In genomic region chr3:20680944-20681494, GRCm38 (mm10) we compare ENCODE assay signal across 24 mouse cellular contexts.
A peak's percentile ranks its signal among the peaks of the same experiment; 100 is the strongest.
DNase-seq lines count a peak whose midpoint lies in the region; ATAC-seq and TF ChIP-seq lines count a peak whose summit lies in the region.
"Had no signal": no experiment of that assay in that cellular context is flagged by ENCODE, and none has a peak within 500 bp of the region (broad histone marks: within the 10 kb centered on the region; RNA-seq: fewer than 3 reads in every experiment).

No protein-coding gene starts in this region.

- peak; percentile 6 for DNase-seq in hindbrain, postnatal 0 days (ENCODE audit: low spot score)
- peak; percentile 84 for DNase-seq in lung, embryonic 14.5 days
- no peak for DNase-seq in lung, adult 2 months
- peak; percentile 61 for DNase-seq in lung, postnatal 0 days (ENCODE audit: low spot score)
- no peak for DNase-seq in lung, postnatal 25 days (ENCODE audit: low spot score)
- peak; percentile 7 to 28 for DNase-seq in lung, postnatal 4 days
- DNase-seq in kidney, adult 9 months = no peak
- DNase-seq: adrenal gland, adult 2 months; adrenal gland, postnatal 14 days; B cell, adult 2 months; cerebellum, adult 11 months; cerebellum, adult 2 months; cerebellum, postnatal 36 days; embryo, embryonic 11 days; forebrain, postnatal 0 days; gastrocnemius, adult 2 months; gastrocnemius, postnatal 14 days; heart, adult 11 months had no signal

- H3K4me2 ChIP-seq in hindbrain, postnatal 0 days (ENCODE audit: low read depth, low read length) = no peak overlapping the region
- H3K4me2 ChIP-seq in hindbrain, embryonic 12.5 days (replicated peaks) = no peak overlapping the region
- H3K4me2 ChIP-seq in lung, embryonic 14.5 days = no peak overlapping the region
- peak overlapping the region; percentile 1; the same call in 1 of the 2 replicates for H3K4me2 ChIP-seq in lung, postnatal 0 days (replicated peaks; ENCODE audit: low read depth, low read length)
- H3K4me2 ChIP-seq: embryonic facial prominence, embryonic 15.5 days; heart, embryonic 11.5 days; hindbrain, embryonic 13.5 days had no signal

- no peaks in the 10 kb centered on the region for H3K9me3 ChIP-seq in hindbrain, postnatal 0 days (ENCODE audit: low read length)
- H3K9me3 ChIP-seq in hindbrain, embryonic 12.5 days (replicated peaks) = no peaks in the 10 kb centered on the region
- no peaks in the 10 kb centered on the region for H3K9me3 ChIP-seq in lung, embryonic 14.5 days (ENCODE audit: low read depth, low read length)
- H3K9me3 ChIP-seq in lung, postnatal 0 days (ENCODE audit: low read length) = no peaks in the 10 kb centered on the region
- H3K9me3 ChIP-seq: embryonic facial prominence, embryonic 15.5 days; hindbrain, embryonic 13.5 days had no signal

- no peaks in the 10 kb centered on the region for H3K4me1 ChIP-seq in hindbrain, postnatal 0 days (ENCODE audit: insufficient read depth, low read length)
- no peaks in the 10 kb centered on the region for H3K4me1 ChIP-seq in hindbrain, embryonic 12.5 days
- H3K4me1 ChIP-seq in lung, embryonic 14.5 days (ENCODE audit: insufficient read depth) = no peaks in the 10 kb centered on the region
- no peaks in the 10 kb centered on the region for H3K4me1 ChIP-seq in lung, adult 2 months (ENCODE audit: control insufficient read depth, insufficient read depth, low read length)
- H3K4me1 ChIP-seq in lung, postnatal 0 days (ENCODE audit: insufficient read depth, low read depth, low read length) = no peaks in the 10 kb centered on the region
- H3K4me1 ChIP-seq: embryonic facial prominence, embryonic 15.5 days; hindbrain, embryonic 13.5 days had no signal

- no peak for ATAC-seq in hindbrain, postnatal 0 days
- no peak for ATAC-seq in hindbrain, embryonic 12.5 days (ENCODE audit: low FRiP score)
- ATAC-seq in lung, embryonic 14.5 days (ENCODE audit: insufficient read depth) = peak; percentile 91
- peak; percentile 68 for ATAC-seq in lung, postnatal 0 days
- ATAC-seq: forebrain, embryonic 14.5 days; forebrain, postnatal 0 days; hindbrain, embryonic 16.5 days had no signal

- WGBS in hindbrain, postnatal 0 days = 66% methylated on average over 6 of the region's 6 CpGs
- 83% methylated on average over 6 of the region's 6 CpGs for whole genome bisulfite sequencing in hindbrain, embryonic 12.5 days
- 29% methylated on average over 6 of the region's 6 CpGs for WGBS in lung, embryonic 14.5 days
- 57% methylated on average over 6 of the region's 6 CpGs for WGBS in lung, adult 2 months
- 54% methylated on average over 6 of the region's 6 CpGs for WGBS in lung, postnatal 0 days

- TF ChIP-seq CTCF in hindbrain, postnatal 0 days (IDR thresholded peaks at IDR 0.05; ENCODE audit: low read depth) = no peak
- peak; percentile 17; the same call in 1 of the 2 replicates for TF ChIP-seq CTCF in lung, embryonic 14.5 days (IDR thresholded peaks at IDR 0.05; ENCODE audit: low read depth)
- no peak for TF ChIP-seq CTCF in lung, adult 2 months (IDR thresholded peaks at IDR 0.05; ENCODE audit: insufficient read depth, low read length)
- peak; percentile 23; the same call in 1 of the 2 replicates for TF ChIP-seq CTCF in lung, postnatal 0 days (IDR thresholded peaks at IDR 0.05)

- no peak overlapping the region for H3K9ac ChIP-seq in hindbrain, postnatal 0 days (replicated peaks; ENCODE audit: low read length)
- H3K9ac ChIP-seq in hindbrain, embryonic 12.5 days = no peak overlapping the region
- H3K9ac ChIP-seq in lung, embryonic 14.5 days = no peak overlapping the region
- no peak overlapping the region for H3K9ac ChIP-seq in lung, postnatal 0 days (replicated peaks; ENCODE audit: low read depth)
- H3K9ac ChIP-seq: embryonic facial prominence, embryonic 15.5 days; forebrain, postnatal 0 days; hindbrain, embryonic 13.5 days had no signal

- TF ChIP-seq POLR2A in lung, adult 2 months (IDR thresholded peaks at IDR 0.05; ENCODE audit: borderline replicate concordance, extremely low read depth, low read depth, low read length) = no peak

- no peak overlapping the region for H3K27ac ChIP-seq in hindbrain, postnatal 0 days
- H3K27ac ChIP-seq in hindbrain, embryonic 12.5 days = no peak overlapping the region
- H3K27ac ChIP-seq in lung, embryonic 14.5 days (ENCODE audit: low read depth) = no peak overlapping the region
- peak overlapping the region; percentile 20; the same call in 1 of the 2 replicates for H3K27ac ChIP-seq in lung, postnatal 0 days (ENCODE audit: low read length)
- H3K27ac ChIP-seq: embryonic facial prominence, embryonic 15.5 days; gastrocnemius, adult 2 months; hindbrain, embryonic 13.5 days had no signal

- no peak overlapping the region for H3K4me3 ChIP-seq in hindbrain, postnatal 0 days (ENCODE audit: low read length)
- H3K4me3 ChIP-seq in hindbrain, embryonic 12.5 days = no peak overlapping the region
- no peak overlapping the region for H3K4me3 ChIP-seq in lung, embryonic 14.5 days (ENCODE audit: low read depth, low read length)
- H3K4me3 ChIP-seq in lung, adult 2 months (replicated peaks; ENCODE audit: extremely low read depth, low read depth, low read length) = no peak overlapping the region
- H3K4me3 ChIP-seq in lung, postnatal 0 days (ENCODE audit: low read depth, low read length) = no peak overlapping the region
- H3K4me3 ChIP-seq: embryonic facial prominence, embryonic 15.5 days; gastrocnemius, adult 2 months; hindbrain, embryonic 13.5 days had no signal

- H3K36me3 ChIP-seq in hindbrain, postnatal 0 days (ENCODE audit: insufficient read depth, low read length) = no peaks in the 10 kb centered on the region
- H3K36me3 ChIP-seq in hindbrain, embryonic 12.5 days = no peaks in the 10 kb centered on the region
- no peaks in the 10 kb centered on the region for H3K36me3 ChIP-seq in lung, embryonic 14.5 days (ENCODE audit: insufficient read depth)
- H3K36me3 ChIP-seq in lung, postnatal 0 days (ENCODE audit: insufficient read depth, low read length) = no peaks in the 10 kb centered on the region
- H3K36me3 ChIP-seq: embryonic facial prominence, embryonic 15.5 days; hindbrain, embryonic 13.5 days had no signal

- no peaks in the 10 kb centered on the region for H3K27me3 ChIP-seq in hindbrain, postnatal 0 days (ENCODE audit: insufficient read depth, low read length)
- H3K27me3 ChIP-seq in hindbrain, embryonic 12.5 days = no peaks in the 10 kb centered on the region
- no peaks in the 10 kb centered on the region for H3K27me3 ChIP-seq in lung, embryonic 14.5 days (ENCODE audit: insufficient read depth, low read length)
- H3K27me3 ChIP-seq in lung, postnatal 0 days (replicated peaks; ENCODE audit: insufficient read depth, low read length) = no peaks in the 10 kb centered on the region
- H3K27me3 ChIP-seq: embryonic facial prominence, embryonic 15.5 days; hindbrain, embryonic 13.5 days had no signal

- TF ChIP-seq EP300 in lung, postnatal 0 days (IDR thresholded peaks at IDR 0.05) = no peak

Comparison
In these comparisons a context has a peak if more than half of its experiments do, and no peak if none do; other contexts are left out.
1. DNase-seq: peak in hindbrain, postnatal 0 days (single experiment), lung, embryonic 14.5 days (single experiment), lung, postnatal 0 days (single experiment) and lung, postnatal 4 days (2 of 2); none in lung, adult 2 months (single experiment), lung, postnatal 25 days (single experiment) and kidney, adult 9 months (single experiment).
2. CTCF ChIP-seq: peak in lung, embryonic 14.5 days (single experiment) and lung, postnatal 0 days (single experiment); none in hindbrain, postnatal 0 days (single experiment) and lung, adult 2 months (single experiment).
3. ATAC-seq: peak in lung, embryonic 14.5 days (single experiment) and lung, postnatal 0 days (single experiment); none in hindbrain, postnatal 0 days (single experiment) and hindbrain, embryonic 12.5 days (single experiment).